Mouse (Mus musculus) regulatory T cell (primary cell): Measurements from ENCODE around the gene Loxl3.

Source experiments
- in situ Hi-C: fragments of 300-600 bp; cut with MboI, MseI; formaldehyde crosslinking; loops from one replicate; pipeline ENCODE4 v1.15.1; 2025; ENCODE audit warnings: high pct_unique_total_duplicates

Loxl3 gene

DNA sequence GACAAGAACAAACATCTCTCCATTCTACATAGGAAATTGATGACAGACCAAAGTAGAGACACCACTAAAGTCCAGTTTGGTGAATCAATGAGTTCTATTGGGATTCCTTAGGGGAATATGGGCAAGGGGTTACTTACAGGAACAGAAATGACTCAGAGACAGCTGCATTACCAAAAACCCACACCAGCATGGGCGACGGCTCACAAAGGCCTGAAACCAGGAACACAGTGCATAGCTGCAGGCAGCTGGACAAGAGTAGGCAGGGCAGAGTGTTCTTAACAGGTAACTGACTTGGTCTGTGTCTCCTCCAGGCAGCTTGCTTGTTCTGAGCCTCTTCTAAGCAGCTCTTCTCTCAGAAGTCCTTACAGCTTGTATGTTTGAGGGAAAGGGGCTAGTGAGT, 18.2 kb upstream of the Loxl3 start:
- in situ Hi-C loops = no loop called here

DNA sequence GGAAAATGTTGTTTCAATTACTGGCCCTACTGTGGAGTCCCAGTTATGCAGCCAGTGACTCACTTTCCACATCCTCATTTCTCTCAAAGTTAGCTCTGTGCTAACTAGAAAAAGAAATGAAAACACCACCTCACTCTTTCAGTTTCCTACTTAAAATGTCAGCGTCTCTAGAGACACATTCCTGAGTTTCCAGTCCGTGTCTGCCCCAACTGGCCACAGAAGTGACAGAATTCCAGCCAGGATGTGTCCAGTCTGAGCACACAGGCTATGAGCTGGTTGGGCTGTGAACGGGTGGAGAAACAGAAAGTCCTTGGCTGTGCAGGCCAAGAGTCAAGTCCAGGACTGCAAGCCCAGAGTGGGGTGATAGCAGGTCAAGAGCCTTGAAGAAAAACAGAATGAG, 16.8 kb upstream of the Loxl3 start:
- in situ Hi-C loops = no loop called here

DNA sequence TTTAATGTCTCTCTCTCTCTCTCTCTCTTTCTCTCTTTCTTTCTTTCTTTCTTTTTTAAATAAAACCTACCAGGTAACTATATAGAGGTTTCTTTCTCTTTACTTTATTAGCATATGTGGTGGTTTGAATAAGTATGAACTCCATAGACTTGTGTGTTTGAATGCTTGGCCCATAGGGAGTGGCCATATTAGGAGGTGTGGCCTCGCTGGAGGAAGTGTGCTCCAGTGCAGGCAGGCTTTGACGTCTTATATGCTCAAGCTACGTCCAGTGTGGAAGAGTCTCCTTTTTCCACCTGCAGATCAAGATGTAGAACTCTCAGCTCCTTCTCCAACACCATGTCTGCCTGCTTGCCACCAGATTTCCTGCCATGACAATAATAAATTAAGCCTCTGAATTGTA, 14.9 kb upstream of the Loxl3 start:
- in situ Hi-C loops = no loop called here

DNA sequence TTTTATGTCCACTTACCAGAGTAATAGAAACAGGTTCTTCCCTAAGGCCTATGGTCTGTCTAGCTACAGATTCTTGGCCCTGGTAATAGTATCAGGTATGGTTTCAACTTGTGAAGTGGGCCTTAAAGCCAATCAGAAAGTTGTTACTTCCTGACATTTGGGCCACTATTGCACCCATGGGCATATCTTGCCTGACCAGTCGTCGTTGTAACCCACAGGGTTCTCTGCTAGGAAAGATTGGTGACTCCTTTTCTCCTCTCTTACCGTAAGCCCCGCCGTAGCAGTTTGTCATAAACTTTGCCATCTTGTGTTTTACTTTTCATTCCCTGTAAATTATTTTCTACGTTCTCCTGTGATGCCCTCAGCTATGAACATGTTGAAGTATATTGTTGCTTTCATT, 13.9 kb upstream of the Loxl3 start:
- in situ Hi-C loops = no loop called here

GRCm38 (mm10) chr6:83020836-83021593, 13.0 kb upstream of the Loxl3 start:
- in situ Hi-C loops = no loop called here

GRCm38 (mm10) chr6:83023008-83023407, 11.0 kb upstream of the Loxl3 start:
- in situ Hi-C loops = no loop called here

GRCm38 (mm10) chr6:83023786-83024185, 10.2 kb upstream of the Loxl3 start:
- in situ Hi-C loops = no loop called here

DNA sequence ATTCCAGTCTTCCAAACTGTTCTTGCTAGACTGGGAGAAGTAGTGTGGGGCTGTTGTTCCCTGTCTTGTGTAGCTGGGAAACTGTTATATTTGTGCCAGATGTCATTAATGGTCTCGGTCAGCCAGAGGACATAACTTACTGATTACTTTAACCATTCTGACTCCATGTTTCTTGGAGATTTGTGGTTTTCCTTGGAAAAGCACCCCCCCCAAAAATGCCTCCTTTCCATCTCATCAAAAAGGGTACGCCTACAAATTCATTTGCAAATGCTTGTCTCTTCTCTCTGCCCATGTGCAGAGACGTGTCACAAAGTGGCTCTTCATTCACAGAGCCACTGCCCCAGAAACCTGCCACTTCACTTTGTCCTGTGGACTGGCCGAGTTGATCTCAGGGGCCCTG, 9.6 kb upstream of the Loxl3 start:
- in situ Hi-C loops = no loop called here

DNA sequence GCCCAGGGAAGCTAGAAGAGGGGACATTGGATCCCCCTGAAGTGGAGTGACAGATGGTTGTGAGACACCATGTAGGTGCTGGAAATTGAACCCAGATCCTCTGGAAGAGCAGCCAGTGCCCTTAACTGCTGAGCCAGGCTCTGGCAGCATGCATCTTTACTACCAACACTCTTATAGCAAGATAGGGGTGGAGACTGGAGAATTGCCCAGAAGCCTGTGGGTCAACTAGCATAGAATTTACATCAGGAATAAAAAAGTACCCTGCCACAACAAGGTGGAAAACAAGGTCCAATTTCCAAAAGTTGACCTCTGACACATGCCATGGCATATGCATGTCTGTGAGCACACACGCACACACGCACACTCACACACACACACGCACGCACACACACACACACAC, 8.8 kb upstream of the Loxl3 start:
- in situ Hi-C loops = no loop called here

DNA sequence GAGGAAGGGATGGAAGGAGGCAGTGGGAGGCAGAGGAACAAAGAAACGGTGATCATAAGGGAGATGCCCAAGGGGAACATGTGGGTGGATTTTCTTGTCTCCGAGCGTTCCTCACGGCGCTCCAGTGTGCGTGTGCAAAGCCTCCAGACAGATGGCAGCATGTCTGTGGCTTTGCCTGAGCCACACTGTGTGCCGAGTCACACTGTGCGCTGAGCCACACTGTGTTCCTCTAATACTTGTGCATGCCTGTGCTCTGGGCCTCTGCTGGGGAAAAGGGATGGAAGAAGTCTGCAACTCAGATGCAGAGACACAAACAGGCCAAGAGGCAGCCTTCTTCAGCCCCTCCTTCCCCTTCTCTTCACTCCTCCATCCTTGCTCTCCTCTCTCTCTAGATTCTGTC, 6.7 kb upstream of the Loxl3 start:
- in situ Hi-C loops = no loop called here

GRCm38 (mm10) chr6:83027706-83028105, 6.3 kb upstream of the Loxl3 start:
- in situ Hi-C loops = no loop called here

- in situ Hi-C loops = no loop called here
These were observed 4.2 kb upstream of the Loxl3 start for GRCm38 (mm10) chr6:83029777-83030176.

DNA sequence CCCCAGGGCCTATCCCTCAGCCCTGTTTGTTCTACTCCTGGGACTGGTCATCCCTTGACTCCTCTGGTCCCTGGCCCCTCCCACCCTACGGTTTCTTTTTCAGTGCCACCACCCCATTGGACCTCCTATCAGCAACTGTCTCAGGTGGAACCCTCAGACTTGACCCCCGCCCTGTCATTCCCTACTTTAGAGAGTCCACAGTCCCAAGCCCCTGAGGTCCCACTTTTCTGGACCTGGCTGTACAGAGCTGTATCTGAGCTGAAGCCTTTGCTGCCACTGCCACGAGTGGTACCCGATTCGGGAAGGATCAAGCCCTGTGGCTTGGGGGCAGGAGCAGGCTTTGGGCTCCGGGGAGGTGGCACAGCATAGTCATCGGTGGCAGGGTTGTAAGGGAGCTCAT, 2.9 kb upstream of the Loxl3 start:
- in situ Hi-C loops = no loop called here

DNA sequence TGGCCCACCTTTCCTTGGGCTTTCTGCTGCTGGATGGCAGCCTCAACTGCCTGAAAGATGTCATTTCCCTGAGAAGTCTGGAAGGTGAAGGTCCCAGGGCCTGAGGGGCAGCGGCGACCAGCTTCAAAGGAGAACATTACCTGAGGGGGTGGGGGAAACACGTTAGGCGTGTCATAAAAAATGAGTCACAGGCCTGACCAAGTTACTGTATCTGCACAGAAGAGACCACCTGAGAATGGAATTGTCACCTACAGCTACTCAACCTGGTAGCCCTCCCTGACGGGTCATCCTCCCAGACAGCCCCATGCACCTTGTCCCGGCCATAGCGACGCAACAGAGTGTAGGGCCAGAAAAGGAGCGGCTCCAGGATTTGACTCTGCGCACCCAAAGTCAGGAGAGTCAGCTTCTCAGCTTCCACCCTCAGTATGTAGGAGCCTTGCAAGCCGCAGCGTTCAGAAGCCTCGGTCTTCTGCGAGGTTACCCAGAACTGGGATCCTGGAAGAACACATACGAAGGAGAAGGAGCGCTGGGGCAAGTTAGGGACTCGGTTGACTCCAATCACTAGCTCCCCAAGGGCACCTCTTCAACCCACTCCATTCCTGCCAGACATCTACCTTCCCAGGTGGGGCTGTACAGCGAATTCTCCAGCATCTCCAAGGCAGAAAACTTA, 1.9 kb upstream of the Loxl3 start:
- in situ Hi-C loops = no loop called here

DNA sequence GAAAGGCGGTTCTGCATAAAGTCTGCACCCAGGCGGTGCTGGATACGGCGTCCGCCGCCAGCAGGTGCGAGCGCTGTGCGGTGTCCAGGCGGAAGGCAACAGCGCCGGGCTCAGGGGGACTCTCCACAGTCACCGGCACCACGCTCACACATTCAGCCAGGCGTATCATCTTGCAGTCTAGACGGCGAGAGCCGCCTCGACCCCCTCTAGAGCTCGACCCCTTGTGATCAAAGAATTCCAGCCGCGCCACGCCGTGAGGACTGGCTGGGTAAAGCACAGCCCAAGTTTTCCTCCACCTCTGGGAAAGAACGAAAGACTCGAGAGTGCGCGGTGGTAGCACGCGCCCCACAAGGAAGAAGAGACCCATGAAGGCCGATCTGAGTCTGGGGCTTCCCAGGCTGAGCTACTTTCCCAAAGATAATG, 1.2 kb upstream of the Loxl3 start:
- in situ Hi-C loops = no loop called here

DNA sequence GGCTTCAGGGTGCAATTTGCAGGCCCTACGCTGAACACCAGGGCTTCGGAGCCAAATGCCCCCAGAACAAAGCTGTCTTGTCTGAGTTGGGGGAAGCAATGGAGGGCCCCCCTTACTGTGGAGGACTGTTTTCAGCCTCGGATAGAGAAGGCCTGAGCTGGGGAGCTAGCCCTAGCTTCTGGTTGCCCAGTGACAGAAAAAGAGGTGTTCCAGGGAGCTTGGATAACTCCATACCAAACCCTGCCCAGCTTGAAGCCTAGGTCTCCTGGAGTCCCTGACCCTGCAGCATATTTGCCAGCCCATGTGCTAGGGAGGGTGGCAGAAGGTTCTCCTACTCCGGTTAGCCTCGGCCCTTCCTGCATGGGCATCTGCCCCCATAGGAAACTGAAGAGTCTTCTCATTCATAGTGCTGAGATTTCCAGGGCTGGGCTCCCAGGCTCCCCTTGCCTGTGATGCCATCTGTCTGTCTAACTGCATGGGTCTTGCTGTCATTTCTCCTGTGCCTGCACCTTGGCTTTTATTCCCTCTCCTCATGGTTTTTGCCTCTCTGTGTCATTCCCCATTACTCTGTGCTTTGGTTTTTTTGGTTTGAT, 586 bp downstream of the Loxl3 start:
- in situ Hi-C loops = no loop called here

DNA sequence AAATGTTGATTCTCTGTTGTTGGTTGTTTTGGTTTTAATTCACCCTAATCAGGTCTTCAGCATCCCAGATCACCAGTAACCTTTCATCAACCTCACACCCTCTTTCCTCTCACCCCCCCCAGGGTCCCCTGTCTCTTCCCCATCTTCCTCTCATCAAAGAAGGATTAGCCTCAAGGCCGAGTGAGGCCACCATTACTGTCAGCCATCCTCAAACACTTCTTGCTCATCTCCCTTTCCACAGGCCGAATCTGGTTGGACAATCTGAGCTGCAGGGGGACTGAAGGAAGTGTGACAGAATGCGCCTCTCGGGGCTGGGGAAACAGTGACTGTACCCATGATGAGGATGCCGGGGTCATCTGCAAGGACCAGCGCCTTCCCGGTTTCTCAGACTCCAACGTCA, 3.2 kb downstream of the Loxl3 start:
- in situ Hi-C loops = no loop called here

DNA sequence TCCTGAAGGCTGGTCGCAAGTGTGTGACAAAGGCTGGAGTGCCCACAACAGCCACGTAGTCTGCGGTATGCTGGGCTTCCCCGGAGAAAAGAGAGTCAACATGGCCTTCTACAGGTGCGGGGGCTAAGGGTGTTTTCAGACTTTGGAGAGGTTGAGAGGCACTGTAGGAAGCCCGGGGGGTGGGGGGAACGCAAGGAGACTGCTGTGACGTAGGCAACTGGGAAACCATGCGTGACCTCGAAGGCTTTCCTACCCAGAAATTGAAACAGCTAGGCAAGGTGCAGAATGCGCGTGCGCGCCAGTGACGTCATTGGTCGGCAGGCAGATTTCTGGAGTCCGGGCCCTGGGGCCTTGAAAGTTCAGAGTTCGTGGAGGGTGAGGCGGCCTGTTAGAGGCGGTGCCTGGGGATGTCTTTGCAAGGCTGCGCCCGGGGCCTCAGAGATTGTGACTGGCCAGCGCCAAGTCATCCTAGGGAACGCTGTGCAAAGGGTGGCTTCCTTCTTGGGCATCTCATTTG, 4.6 kb downstream of the Loxl3 start:
- in situ Hi-C loops = no loop called here

- in situ Hi-C loops = no loop called here
These were observed 6.6 kb downstream of the Loxl3 start for GRCm38 (mm10) chr6:83040601-83041000.

DNA sequence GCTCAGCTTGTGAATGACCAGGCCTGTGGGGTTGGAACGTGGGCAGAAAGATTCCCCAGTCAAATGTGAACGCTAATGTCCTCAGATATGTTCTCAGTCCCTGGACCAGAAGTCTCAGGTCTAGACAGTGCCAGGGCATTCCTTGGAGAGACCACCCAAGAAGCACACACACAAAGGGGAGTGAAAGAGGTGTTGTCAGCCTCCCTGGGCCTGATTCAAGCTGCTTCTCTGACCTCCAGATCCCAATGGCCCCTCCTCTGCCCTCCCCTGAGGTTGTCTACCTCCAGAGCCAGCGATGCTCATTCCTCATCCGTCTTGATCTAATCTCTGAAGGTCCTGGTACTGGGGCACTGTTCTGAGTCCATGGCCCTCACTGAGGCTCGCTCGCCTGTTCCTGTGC, 9.6 kb downstream of the Loxl3 start:
- in situ Hi-C loops = no loop called here

DNA sequence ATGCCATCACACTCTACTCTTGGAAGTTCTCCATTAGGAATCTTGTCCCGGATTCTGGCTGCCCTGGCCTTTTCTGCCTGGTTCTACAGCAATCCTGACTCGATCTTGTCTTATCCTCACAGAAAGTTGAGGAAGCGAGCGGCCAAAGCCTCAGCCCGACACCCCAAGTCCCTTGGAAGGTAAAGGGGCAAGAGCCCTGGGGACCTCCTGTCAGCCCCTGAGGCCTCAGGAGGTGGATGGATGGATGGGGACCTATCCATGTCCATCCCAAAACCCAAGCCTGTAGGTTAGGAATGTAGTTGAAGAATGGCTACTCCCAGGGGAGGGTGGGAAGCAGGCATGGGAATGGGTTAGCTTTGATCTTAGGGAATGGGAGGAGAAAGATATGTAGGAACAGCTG, 10.0 kb downstream of the Loxl3 start:
- in situ Hi-C loops = no loop called here

- in situ Hi-C loops = no loop called here
These were observed 10.8 kb downstream of the Loxl3 start for GRCm38 (mm10) chr6:83044742-83045141.

GRCm38 (mm10) chr6:83049367-83049766, 15.4 kb downstream of the Loxl3 start:
- in situ Hi-C loops = no loop called here
